Mouse (Mus musculus) spleen, adult 2 months (tissue): ENCODE results near the gene Sh3bgrl.

Source experiments
- CTCF ChIP-seq: fragments of 200-500 bp; IDR thresholded peaks from 2 replicates; pipeline ENCODE4 v1.5.1; 2011; ENCODE audit warnings: mild to moderate bottlenecking, inconsistent platforms; ENCODE audit not compliant: insufficient read depth, insufficient read length, insufficient replicate concordance; ENCODE audit errors: extremely low read depth
- POLR2A ChIP-seq: fragments of 200-500 bp; IDR thresholded peaks from 2 replicates; pipeline ENCODE4 v1.6.1; 2011; ENCODE audit warnings: low read depth, low read length, inconsistent platforms

DNA sequence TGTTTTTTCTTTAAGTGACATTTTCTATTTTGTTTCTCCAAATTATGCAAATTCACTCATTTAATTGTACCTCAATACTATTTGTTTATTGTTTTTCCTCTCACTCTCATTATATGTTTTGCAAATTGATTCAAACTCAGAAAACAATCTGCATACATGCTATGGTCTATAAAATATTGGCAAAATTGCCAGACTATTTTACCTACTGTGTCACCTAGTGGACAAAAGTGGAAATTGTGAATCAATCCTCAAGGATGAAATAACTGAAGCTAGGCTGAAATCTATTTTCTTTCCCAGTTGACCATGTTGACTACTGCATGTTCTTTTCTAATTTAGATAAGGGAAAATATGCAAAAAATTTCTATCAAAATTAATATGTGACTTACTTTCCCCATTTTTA is 143.0 kb downstream of the Sh3bgrl start:
- no peak for TF ChIP-seq CTCF
- TF ChIP-seq POLR2A, result no peak
